Mouse (Mus musculus) cerebellum, postnatal 4 days (tissue): ENCODE data around the gene Wdpcp.

Source experiments
- DNase-seq, 2 experiments: peaks; one replicate each; pipeline ENCODE4 v3.0.0; 2022; ENCODE audit warnings: low spot score in 2 of 2, mixed read lengths in 1 of 2

Gene Wdpcp

DNA sequence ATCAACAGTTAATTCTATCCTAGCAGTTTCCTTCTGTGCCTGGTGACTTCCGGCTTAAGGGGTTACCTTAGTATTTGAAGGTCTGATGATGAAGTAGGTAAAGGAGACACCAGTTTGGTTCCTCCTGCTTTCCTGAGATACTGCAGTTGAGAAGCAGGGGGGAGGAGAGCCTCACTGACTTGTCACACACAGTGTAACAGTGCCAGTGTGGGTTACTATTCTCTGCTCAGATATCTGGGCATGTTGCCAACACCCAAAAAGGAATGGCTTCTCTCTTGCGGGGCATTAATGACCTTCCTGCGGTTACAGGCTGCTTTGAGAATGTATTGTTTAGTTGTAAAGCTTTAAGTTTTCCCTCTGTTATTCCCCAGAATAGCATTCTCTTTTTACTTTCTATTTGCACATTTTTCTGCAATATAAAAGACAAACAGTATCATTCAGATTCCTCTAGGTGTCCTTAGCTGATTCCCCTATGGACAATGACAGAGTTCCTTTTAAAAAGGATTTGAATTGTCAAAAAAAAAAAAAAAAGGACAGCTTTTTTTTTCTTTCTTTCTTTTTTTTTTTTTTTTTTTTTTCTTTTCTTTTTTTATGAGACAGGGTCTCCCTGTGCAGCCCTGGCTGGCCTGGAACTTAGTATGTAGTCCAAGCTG lies 2.5 kb upstream of the Wdpcp start:
- DNase-seq = no peak

DNA sequence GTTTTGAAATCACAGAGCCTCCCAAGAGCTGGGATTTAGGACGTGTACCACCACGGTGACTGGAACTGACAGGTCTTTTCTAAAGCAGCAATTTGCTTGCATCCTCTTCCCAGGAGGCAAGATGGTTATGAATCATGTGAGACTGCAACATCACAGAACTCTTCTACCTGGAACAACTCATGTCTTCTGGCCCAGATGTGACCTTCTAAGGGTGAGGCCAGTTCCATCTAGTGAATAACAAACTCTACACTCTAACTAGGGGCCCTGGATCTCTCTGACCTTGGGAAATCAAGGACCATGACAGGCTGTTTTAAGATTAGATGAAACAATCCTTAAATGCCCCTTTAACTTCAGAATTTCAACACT lies 1.9 kb upstream of the Wdpcp start:
- DNase-seq = no peak

- DNase-seq = no peak
Measured at GRCm38 (mm10) chr11:21570973-21571372, 1.1 kb upstream of the Wdpcp start.

DNA sequence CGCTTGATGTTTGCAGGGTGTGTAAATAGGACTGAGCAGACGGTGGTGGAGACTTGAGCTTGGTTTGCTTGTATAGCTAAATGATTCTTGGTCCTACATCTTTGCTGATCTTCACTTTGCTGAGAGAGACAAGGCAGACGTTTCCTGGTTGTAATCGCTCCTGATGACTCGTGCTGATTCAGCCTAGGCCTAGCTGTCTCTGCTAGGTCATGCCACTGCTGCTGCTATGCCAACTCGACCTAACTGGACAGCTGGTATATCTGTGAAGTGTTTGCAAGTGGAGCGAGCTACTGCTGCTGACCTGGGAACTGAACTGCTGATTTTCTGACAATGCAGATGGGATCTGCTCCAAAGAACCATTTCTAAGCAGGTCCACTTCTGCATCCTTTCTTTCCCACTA lies 9.4 kb downstream of the Wdpcp start:
- DNase-seq = no peak

DNA sequence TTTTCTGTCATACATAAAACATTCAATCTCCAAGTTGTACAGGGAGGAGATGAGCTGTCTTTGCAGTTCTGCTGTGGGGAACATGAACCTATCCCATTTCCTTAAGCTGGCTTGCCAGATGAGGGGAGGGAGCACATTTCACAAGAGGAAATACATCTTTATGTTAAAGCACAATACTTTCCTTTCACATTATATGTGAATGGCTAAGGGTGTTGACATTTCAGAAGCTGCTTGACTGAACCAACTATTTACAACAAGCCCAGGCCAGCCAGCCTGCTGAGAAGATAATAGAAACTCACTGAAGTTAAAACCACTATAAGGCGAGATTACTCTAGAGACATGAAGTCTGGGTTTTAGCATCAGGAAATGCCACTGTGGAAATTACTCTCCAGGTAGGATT lies 11.3 kb downstream of the Wdpcp start:
- no peak for DNase-seq

DNA sequence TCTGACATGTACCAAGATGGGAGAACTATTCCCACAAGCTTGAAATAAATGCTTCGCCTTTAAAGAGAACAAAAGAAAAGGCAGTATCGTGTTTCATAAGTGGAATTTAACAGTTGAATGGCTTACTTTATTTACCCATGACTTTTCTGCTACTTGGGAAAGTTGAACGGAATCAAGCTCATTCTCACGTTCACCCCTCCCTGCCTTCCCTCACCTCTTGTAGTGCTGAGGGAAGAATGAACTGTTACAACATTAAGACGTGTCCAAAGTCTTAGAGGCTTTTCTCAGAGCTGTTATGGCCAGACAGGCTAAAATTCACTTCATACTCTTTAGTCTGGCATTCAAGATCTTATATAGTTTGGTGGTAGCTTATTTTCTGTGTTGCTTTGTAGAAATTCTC lies 30.5 kb downstream of the Wdpcp start:
- no peak for DNase-seq

DNA sequence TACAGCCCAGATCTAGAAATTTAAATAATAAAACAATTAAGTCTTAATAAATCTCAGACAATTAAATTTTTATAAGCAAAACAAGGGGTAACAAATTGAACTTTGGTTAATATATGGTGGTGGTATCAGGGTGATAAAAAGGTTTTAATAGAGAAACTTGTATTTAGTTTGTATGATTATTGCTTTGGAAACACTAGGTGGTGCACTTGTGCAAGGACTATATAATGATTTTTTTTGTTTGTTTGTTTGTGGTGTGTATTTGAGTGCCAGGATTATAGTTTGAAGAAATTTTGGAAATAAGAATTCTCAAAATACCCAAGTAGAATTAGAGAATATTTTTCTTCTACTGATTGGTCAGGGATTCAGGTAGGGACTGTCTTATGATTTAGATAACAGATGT lies 43.9 kb downstream of the Wdpcp start:
- DNase-seq = no peak

DNA sequence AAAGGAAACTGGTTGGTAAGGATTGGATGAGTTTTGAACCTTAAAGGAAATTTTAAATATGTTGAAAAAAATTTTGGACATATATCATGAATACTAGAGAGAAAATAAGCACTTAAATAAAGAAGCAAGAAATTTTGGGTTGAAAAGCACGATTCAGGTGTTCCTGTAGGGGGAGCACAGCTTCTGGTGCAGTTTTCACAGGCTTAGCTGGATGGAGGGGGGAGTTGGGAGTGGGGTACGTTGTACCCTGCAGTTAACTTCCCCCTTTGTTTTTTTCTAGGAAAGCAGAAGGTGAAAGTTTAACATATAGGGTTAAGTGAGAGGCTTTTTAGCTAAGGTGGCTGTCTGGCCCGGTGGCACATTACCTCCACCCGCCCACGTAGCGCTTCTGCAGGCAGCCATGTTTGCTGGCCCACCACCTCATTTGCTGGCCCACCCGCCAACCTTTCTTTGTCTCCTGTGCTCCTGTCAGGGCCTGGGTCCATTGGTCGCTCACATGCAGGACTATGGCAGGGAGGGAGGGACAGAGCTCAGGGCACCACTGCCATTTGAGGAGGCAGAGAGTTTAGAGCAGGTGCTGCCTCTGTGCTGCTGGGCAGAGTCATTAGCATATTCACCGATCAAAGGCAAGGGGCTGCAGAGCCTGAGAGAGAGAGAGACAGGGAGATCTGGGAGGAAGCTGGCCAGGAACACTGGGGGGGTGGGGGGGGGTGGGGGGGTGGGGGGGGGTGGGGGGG lies 62.3 kb downstream of the Wdpcp start:
- no peak for DNase-seq

DNA sequence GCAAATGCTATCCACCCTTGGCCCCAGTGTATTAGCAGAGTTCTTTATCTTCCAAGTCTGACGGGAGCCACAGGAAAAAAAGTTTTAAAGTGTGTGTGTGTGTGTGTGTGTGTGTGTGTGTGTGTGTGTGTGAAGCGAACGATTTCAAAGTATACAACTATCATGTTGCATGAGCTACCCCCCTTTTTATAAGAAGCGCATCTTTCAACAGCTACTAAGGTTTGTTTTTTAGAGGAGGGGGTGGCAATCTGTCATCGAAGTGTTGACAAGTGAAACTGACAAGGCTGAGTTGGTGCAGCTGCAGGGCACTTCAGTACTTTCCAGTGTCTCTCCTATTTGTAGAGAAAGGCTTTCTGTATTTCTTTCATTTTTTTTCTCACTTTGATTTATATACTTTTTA lies 66.3 kb downstream of the Wdpcp start:
- DNase-seq = no peak

GRCm38 (mm10) chr11:21639534-21639933 lies 67.5 kb downstream of the Wdpcp start:
- no peak for DNase-seq

DNA sequence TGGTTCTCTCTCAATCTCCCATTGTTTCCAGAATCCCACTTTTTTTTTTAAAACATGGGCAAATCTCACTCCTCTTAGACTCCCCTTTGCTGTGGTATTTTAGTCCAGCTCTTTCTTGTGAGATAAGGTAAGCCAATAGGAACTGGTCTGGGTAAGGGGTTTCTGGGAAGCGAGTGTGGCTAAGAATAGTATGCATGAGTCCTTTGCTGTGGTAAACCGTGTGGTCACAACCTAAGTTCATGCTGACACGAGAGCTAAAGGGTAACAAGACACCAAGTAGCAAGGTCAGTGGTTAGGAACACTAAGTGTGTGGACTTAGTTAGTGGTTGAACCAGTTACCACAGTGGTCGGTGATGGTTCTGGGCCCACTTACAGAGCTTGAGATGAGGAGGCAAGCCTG lies 72.2 kb downstream of the Wdpcp start:
- DNase-seq = no peak

GRCm38 (mm10) chr11:21646136-21646535 lies 74.1 kb downstream of the Wdpcp start:
- DNase-seq = no peak

DNA sequence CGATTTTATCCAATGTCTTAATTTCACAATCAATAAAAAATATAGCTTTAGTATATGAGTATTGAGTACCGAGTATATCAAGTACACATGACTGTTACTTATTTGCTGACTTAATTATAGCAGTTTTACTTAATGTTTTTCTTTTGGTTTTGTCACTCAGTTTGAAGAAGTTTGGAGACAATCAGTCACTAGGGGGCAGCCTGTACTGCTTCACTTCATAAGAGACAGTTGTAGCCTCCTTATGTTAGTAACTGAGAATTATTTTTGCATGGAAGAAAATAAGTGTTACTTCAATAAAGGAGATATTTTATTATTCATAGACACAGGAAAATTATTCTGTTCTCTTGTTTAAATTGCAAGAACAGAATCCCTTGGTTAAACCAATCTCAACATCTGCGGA lies 87.0 kb downstream of the Wdpcp start:
- peak in 1 of 2 experiments; percentile 24 for DNase-seq

DNA sequence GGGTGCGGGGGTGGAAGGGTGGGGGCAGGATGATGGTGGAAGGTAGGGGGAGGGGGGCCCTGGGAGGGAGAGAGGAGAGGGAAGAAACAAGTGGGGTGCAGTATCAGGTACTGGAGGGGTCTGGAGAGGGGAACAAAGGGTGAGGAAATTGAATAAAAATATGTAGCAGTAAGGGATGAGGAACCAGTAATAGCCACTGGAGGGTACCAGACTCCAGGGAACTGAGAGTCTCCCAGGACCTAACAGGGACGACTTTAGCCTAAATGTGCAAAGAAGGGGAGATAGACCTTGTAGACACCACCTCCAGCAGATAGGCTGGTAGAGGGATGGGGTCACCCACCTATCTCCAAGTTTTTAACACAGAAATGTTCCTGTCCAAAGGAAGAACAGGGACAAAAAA lies 105.0 kb downstream of the Wdpcp start:
- no peak for DNase-seq

- no peak for DNase-seq
Measured at GRCm38 (mm10) chr11:21688441-21688840, 116.4 kb downstream of the Wdpcp start.

- no peak for DNase-seq
Measured at GRCm38 (mm10) chr11:21690730-21691129, 118.7 kb downstream of the Wdpcp start.

DNA sequence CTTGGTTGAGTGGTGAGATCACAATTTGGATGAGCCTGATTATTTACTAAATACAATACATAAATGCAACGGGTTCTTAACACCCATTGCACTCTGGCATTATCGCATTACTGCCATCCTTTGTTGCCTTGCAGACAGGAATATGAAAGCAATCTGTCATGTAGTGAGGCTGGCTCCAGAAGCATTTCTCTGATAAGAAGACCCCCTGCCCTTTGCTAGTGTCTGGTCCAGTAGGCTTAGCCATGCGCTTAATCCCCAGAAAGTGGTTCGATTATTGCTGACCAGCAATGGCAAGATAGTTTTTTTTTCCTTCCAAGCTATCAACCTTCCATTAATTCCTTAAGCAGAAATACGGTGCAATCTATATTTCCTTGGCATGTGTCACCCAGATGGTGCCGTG lies 122.1 kb downstream of the Wdpcp start:
- DNase-seq = no peak

DNA sequence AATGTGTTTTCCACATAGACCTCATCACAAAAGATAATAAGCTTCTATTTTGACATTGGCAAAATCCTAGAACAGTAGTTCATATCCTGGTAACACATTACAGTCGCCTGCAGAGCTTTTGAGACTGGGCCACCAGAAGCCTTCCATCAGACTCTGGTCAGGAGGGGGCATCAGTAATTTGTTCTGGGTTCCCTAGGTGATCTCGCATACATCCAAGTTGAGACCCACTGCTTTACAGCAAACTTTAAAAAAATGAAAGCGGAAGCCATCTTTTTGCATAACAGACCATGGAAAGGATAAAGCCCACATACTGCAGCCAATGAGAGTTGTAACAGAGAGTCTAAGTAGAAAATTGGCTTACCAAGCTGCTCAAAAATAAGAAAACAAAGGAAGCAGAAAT lies 125.6 kb downstream of the Wdpcp start:
- no peak for DNase-seq

DNA sequence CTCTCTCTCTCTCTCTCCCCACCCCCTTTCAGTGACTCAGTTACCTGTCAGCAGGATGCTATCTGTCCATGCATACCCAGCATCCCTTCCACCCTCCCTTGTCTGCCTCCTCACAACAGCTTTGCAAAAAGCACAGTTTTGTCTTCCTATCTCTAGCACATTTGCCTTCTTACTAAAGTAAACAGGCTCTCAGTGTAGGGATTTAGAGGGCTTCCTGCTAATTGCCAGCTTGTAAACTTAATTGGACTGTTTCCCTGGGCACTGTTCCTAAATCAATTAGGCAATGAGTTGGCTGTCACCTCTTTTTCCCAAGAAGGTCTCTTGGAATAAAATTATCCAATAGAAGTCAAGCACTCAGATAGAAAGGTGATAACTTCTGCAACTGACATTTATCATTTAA lies 141.5 kb downstream of the Wdpcp start:
- DNase-seq = no peak

DNA sequence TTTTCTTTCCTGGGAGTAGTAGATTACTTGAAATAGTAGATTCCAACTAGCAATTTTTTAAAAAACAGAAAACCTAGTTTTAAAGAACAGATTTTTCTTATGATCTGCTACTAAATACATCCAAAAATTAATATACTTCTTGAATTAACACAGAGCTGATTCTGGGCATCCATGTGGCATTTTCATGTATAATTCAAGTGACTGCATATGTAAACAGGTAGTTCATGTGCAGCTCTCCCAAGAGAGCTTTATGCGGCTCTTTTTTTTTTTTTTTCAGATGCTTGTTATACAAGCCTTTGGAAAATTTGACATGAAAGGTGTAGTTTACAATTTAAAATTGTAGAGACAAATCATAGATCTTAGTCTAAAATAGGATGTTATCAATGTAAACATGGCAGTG lies 142.0 kb downstream of the Wdpcp start:
- DNase-seq = no peak

DNA sequence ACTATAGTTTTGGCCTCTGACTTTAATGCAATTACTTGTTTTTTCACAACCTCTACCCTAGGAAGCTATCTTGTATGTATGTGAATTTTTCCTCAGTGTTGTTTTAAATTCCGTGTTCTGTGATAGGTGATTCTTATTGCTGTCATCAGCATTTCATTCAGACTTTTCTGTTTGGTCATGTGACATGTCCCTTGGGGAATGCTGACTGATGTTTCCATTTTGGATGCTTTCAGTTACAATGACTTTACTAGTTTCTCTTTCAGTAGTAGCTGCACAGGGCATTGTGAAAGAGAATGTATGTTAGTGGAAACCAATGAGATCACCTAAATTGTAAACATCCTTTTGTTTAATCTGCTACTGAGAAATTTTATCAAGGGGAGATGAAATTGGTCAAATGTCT lies 154.3 kb downstream of the Wdpcp start:
- no peak for DNase-seq

GRCm38 (mm10) chr11:21729056-21729455 lies 157.0 kb downstream of the Wdpcp start:
- no peak for DNase-seq

GRCm38 (mm10) chr11:21729961-21730360 lies 157.9 kb downstream of the Wdpcp start:
- no peak for DNase-seq

DNA sequence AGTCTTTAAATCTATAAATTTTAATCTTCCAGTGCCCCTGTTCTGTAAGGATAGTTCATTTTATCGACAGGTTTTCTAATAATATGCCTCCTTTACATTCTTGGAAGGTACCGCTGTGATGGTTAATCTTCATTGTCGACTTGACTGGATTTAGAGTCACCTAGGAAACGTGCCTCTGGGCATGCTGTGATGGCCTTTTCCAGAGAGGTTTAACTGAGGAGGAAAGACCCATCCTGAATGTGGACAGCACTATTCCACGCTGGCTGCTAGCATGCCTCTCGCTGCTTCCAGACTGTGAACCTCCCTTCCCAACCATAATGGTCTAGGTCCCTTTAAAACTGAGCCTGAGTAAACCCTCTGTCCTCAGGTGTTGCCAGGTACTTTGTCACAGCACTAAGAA lies 163.2 kb downstream of the Wdpcp start:
- no peak for DNase-seq
